Mouse (Mus musculus): ENCODE measurements around the gene Tmem123. TPM values are rescaled to one million over a fixed set of nuclear protein-coding genes. Genes with fewer than 3 reads are reported as not detected.

The Tmem123 gene
- polyA plus RNA-seq (2015; fragmentation: Illumina TruSeq; extraction: RNeasy Lipid Tissue Mini Kit (QIAGEN cat#74804); ENCODE audit: insufficient read depth, low replicate concordance), result 487 TPM

GRCm38 (mm10) chr9:7763614-7764300 is at the start of gene Tmem123:
Tmem123 (plus strand) TSS chr9:7764041.

GRCm38 (mm10) chr9:7836905-7837805 is 73.3 kb downstream of the Tmem123 start, which contains the start of gene Birc2:
Birc2 (minus strand) TSS chr9:7837064.

Other genes starting within 250 kb of the Tmem123 start
- gene Mmp8, start 205.6 kb upstream of the Tmem123 start, polyA plus RNA-seq (2015; fragmentation: Illumina TruSeq; extraction: RNeasy Lipid Tissue Mini Kit (QIAGEN cat#74804); ENCODE audit: insufficient read depth, low replicate concordance), result 6.8 TPM
- gene Mmp27, start 192.6 kb upstream of the Tmem123 start, polyA plus RNA-seq (2015; fragmentation: Illumina TruSeq; extraction: RNeasy Lipid Tissue Mini Kit (QIAGEN cat#74804); ENCODE audit: insufficient read depth, low replicate concordance), result 0.69 TPM
- not detected for gene Mmp20, start 135.8 kb upstream of the Tmem123 start, polyA plus RNA-seq (2015; fragmentation: Illumina TruSeq; extraction: RNeasy Lipid Tissue Mini Kit (QIAGEN cat#74804); ENCODE audit: insufficient read depth, low replicate concordance)
- 0.30 TPM for gene Mmp7, start 72.0 kb upstream of the Tmem123 start, polyA plus RNA-seq (2015; fragmentation: Illumina TruSeq; extraction: RNeasy Lipid Tissue Mini Kit (QIAGEN cat#74804); ENCODE audit: insufficient read depth, low replicate concordance)
- 135 TPM for gene Birc2, start 73.0 kb downstream of the Tmem123 start, polyA plus RNA-seq (2015; fragmentation: Illumina TruSeq; extraction: RNeasy Lipid Tissue Mini Kit (QIAGEN cat#74804); ENCODE audit: insufficient read depth, low replicate concordance)
- gene Birc3, start 109.1 kb downstream of the Tmem123 start, polyA plus RNA-seq (2015; fragmentation: Illumina TruSeq; extraction: RNeasy Lipid Tissue Mini Kit (QIAGEN cat#74804); ENCODE audit: insufficient read depth, low replicate concordance), result 358 TPM
- 16.3 TPM for gene Yap1, start 240.6 kb downstream of the Tmem123 start, polyA plus RNA-seq (2015; fragmentation: Illumina TruSeq; extraction: RNeasy Lipid Tissue Mini Kit (QIAGEN cat#74804); ENCODE audit: insufficient read depth, low replicate concordance)

Data from spleen, adult 10 weeks (tissue).